Mouse (Mus musculus) G1E (cell line): Measurements from ENCODE around the gene Kcnip4. TPM values are rescaled to one million over a fixed set of nuclear protein-coding genes. Genes with fewer than 3 reads are reported as not detected.

Experiments used
- ATAC-seq: 2 replicates; pipeline ENCODE4 v1.8.0; 2016; ENCODE audit warnings: mild to moderate bottlenecking; ENCODE audit not compliant: insufficient number of reproducible peaks, poor library complexity, low FRiP score, severe bottlenecking; ENCODE audit errors: extremely low read depth
- DNase-seq: peaks from one replicate; pipeline ENCODE4 v3.0.0; 2012; ENCODE audit warnings: low spot score
- H3K27me3 ChIP-seq: 2 replicates; pipeline ENCODE4 v1.6.1; 2012; ENCODE audit warnings: mild to moderate bottlenecking, low read length, inconsistent platforms; ENCODE audit not compliant: insufficient read depth
- H3K36me3 ChIP-seq: replicated peaks from 2 replicates; pipeline ENCODE3; 2012; ENCODE audit warnings: mild to moderate bottlenecking, inconsistent platforms
- H3K4me1 ChIP-seq: 2 replicates; pipeline ENCODE4 v1.6.1; 2012; ENCODE audit warnings: low read depth, low read length, inconsistent platforms, mixed read lengths; ENCODE audit not compliant: insufficient read depth
- H3K4me3 ChIP-seq: 2 replicates; pipeline ENCODE4 v1.5.1; 2012; ENCODE audit warnings: low read depth, mild to moderate bottlenecking, inconsistent platforms, low read length, moderate library complexity, mixed read lengths
- H3K9me3 ChIP-seq: replicated peaks from 2 replicates; pipeline ENCODE4 v1.6.1; 2012; ENCODE audit warnings: inconsistent platforms
- CTCF ChIP-seq: IDR thresholded peaks from 2 replicates; pipeline ENCODE4 v1.5.1; 2012; ENCODE audit warnings: low read depth, low read length, inconsistent platforms, mixed read lengths
- GATA1 ChIP-seq: IDR thresholded peaks from 2 replicates; pipeline ENCODE4 v1.6.1; 2012; ENCODE audit warnings: borderline replicate concordance, low read length, inconsistent platforms, mixed read lengths
- GATA2 ChIP-seq: IDR thresholded peaks from 2 replicates; pipeline ENCODE4 v1.6.1; 2012; ENCODE audit warnings: low read depth, low read length, inconsistent platforms, borderline replicate concordance
- POLR2AphosphoS5 ChIP-seq: IDR thresholded peaks from 2 replicates; pipeline ENCODE4 v1.6.1; 2012; ENCODE audit warnings: low read depth, low read length, inconsistent platforms; ENCODE audit not compliant: insufficient replicate concordance
- TAL1 ChIP-seq: conservative IDR thresholded peaks from 2 replicates; pipeline ENCODE4 v1.6.1; 2012; ENCODE audit warnings: low read depth, low read length, inconsistent platforms, mixed read lengths
- polyA plus RNA-seq: library from polyadenylated mRNA; stranded (reverse); fragments of >175 nt; gene quantifications from 2 replicates; pipeline ENCODE4 v1.2.3, GENCODE M21; 2012
- total RNA-seq, 2 experiments: library from RNA; stranded (forward) in 1 of 2; stranded (reverse) in 1 of 2; fragments of 200-1000 nt in 1 of 2; fragments of >200 nt in 1 of 2; fragmentation: Nextera tagmentation in 1 of 2; gene quantifications; 2 replicates each; pipeline ENCODE4 v1.2.3; 2014 to 2017

The Kcnip4 gene
- total and polyA plus RNA-seq, 3 experiments, result 0.05 to 0.38 TPM; not detected in 1

GRCm38 (mm10) chr5:49370543-49371076 is 154.1 kb downstream of the Kcnip4 start:
- Histone ChIP-seq H3K9me3 (no peaks in the 10 kb centered on the region), H3K4me1 (no peaks in the 10 kb centered on the region), H3K27me3 (no peaks in the 10 kb centered on the region), H3K36me3 (no peaks in the 10 kb centered on the region), H3K4me3 (no peak overlapping the region)
- TF ChIP-seq POLR2AphosphoS5 (no peak), GATA2 (no peak), CTCF (0 out of 2 replicates have a peak, but pooled peaks have one; percentile 13), TAL1 (no peak), GATA1 (no peak)
- ATAC-seq (peak; percentile 34; the same call in 1 of the 2 replicates), DNase-seq (no peak)

- no peak for DNase-seq
- no peaks in the 10 kb centered on the region for H3K9me3 ChIP-seq
- ATAC-seq, result peak; percentile 34; the same call in 1 of the 2 replicates
Observed at GRCm38 (mm10) chr5:49368636-49369423, 155.9 kb downstream of the Kcnip4 start.

GRCm38 (mm10) chr5:49356381-49356780 is 168.3 kb downstream of the Kcnip4 start:
- Histone ChIP-seq H3K36me3 (no peaks in the 10 kb centered on the region), H3K4me3 (no peak overlapping the region), H3K4me1 (no peaks in the 10 kb centered on the region), H3K27me3 (no peaks in the 10 kb centered on the region), H3K9me3 (no peaks in the 10 kb centered on the region)
- no peak for TF ChIP-seq POLR2AphosphoS5
- DNase-seq (no peak), ATAC-seq (no peak)

More at GRCm38 (mm10) chr5:49368636-49369423, 155.9 kb downstream of the Kcnip4 start:
- Histone ChIP-seq H3K36me3 (no peaks in the 10 kb centered on the region), H3K4me1 (no peaks in the 10 kb centered on the region), H3K27me3 (no peaks in the 10 kb centered on the region), H3K4me3 (no peak overlapping the region)
- TF ChIP-seq TAL1 (no peak), GATA1 (no peak)

- no peak overlapping the region for H3K4me3 ChIP-seq
- DNase-seq (no peak), ATAC-seq (no peak)
- H3K27me3 ChIP-seq, result no peaks in the 10 kb centered on the region
- H3K9me3 ChIP-seq, result no peaks in the 10 kb centered on the region
- H3K4me1 ChIP-seq, result no peaks in the 10 kb centered on the region
- H3K36me3 ChIP-seq, result no peaks in the 10 kb centered on the region
- TF ChIP-seq TAL1, result no peak
- TF ChIP-seq GATA1, result no peak
- no peak for TF ChIP-seq GATA2
- no peak for TF ChIP-seq CTCF
- TF ChIP-seq POLR2AphosphoS5, result no peak
Observed at GRCm38 (mm10) chr5:49352061-49352460, 172.6 kb downstream of the Kcnip4 start.

GRCm38 (mm10) chr5:49350126-49350909 is 174.4 kb downstream of the Kcnip4 start:
- Histone ChIP-seq H3K9me3 (no peaks in the 10 kb centered on the region), H3K4me3 (no peak overlapping the region), H3K36me3 (no peaks in the 10 kb centered on the region), H3K27me3 (no peaks in the 10 kb centered on the region), H3K4me1 (no peaks in the 10 kb centered on the region)
- DNase-seq (no peak), ATAC-seq (peak; percentile 40; the same call in 1 of the 2 replicates)
- TF ChIP-seq TAL1, result no peak
- TF ChIP-seq CTCF, result peak; percentile 87
- TF ChIP-seq GATA2, result no peak
- no peak for TF ChIP-seq GATA1

GRCm38 (mm10) chr5:49349541-49349940 is 175.2 kb downstream of the Kcnip4 start:
- TF ChIP-seq TAL1, result no peak
- no peak for TF ChIP-seq POLR2AphosphoS5
- no peak for TF ChIP-seq CTCF
- TF ChIP-seq GATA2, result no peak
- no peak for TF ChIP-seq GATA1
- Histone ChIP-seq H3K9me3 (no peaks in the 10 kb centered on the region), H3K36me3 (no peaks in the 10 kb centered on the region), H3K4me3 (no peak overlapping the region), H3K4me1 (no peaks in the 10 kb centered on the region), H3K27me3 (no peaks in the 10 kb centered on the region)
- ATAC-seq (no peak), DNase-seq (no peak)
